Mouse (Mus musculus) lung, postnatal 0 days (tissue): ENCODE measurements around the gene Spo11.

ENCODE experiments used
- CTCF ChIP-seq: IDR thresholded peaks from 2 replicates; pipeline ENCODE4 v1.5.1; 2016; ENCODE audit warnings: antibody characterized with exemption, mild to moderate bottlenecking
- EP300 ChIP-seq: IDR thresholded peaks from 2 replicates; pipeline ENCODE4 v1.6.1; 2016; ENCODE audit warnings: antibody characterized with exemption, mild to moderate bottlenecking, control low read depth

DNA sequence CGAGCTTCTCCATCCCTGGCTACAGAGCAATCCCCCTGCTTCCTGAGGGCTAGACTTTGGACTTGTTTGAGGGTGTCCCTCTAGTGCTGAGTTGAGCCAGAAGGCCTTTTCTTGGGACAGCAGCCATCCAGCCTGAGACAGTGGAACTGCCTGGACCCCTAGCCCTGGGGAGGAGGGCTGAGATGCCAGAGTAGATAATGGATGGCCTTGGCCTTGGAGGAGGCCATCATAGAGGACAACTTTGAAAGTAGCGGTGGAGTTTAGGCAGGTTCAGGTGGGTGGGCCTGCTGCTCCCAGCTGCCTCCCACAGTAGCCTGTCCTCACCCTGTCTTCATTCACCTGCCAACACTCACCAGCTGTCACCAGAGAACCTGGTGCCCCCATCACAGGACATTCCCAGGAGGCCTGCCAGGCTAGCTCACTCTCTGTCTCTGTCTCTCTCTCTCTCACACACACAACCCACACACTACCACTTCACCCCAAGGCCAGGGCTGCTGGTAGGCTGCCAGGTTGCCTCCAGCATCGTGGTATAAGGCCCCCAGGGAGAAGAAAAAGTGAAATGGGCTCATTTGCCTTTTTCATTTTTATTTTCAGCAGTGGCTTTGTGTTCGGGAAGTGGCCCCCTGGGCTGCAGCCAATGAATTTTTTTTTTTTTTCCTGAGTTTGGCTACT, 50.5 kb downstream of the Spo11 start:
- TF ChIP-seq CTCF (no peak), EP300 (no peak)
